In genomic region chr4:136960068-136960467, GRCm38 (mm10) we compare ENCODE assay signal across 25 mouse cellular contexts. TPM values are rescaled to one million over a fixed set of nuclear protein-coding genes. Genes with fewer than 3 reads are reported as not detected.
"Had no signal": no experiment of that assay in that cellular context is flagged by ENCODE, and none has a peak within 500 bp of the region (broad histone marks: within the 10 kb centered on the region; RNA-seq: fewer than 3 reads in every experiment).

No protein-coding gene starts in this region.

- H3K4me3 ChIP-seq: heart, embryonic 10.5 days; heart, embryonic 12.5 days; hindbrain, embryonic 12.5 days; intestine, embryonic 15.5 days; layer of hippocampus, adult 2 months; left cerebral cortex, adult 2 months; limb, embryonic 10.5 days; limb, embryonic 12.5 days; liver, embryonic 13.5 days; liver, embryonic 15.5 days had no signal

- H3K9me3 ChIP-seq: heart, embryonic 10.5 days; heart, embryonic 12.5 days; hindbrain, embryonic 10.5 days; hindbrain, embryonic 12.5 days; intestine, embryonic 15.5 days; limb, embryonic 10.5 days; limb, embryonic 12.5 days; liver, embryonic 13.5 days; liver, embryonic 15.5 days had no signal

- H3K9ac ChIP-seq: heart, embryonic 12.5 days; hindbrain, embryonic 12.5 days; hindbrain, embryonic 14.5 days; intestine, embryonic 15.5 days; limb, embryonic 12.5 days; liver, embryonic 13.5 days; liver, embryonic 15.5 days; liver, postnatal 0 days had no signal

- DNase-seq: gastrocnemius, postnatal 14 days; heart, adult 18-20 months; heart, postnatal 10 days; heart, postnatal 4 days; kidney, adult 18-20 months; kidney, adult 8-10 months; liver; liver, embryonic 13.5 days; liver, postnatal 0 days had no signal

- H3K36me3 ChIP-seq: heart, embryonic 10.5 days; heart, embryonic 12.5 days; hindbrain, embryonic 10.5 days; hindbrain, embryonic 12.5 days; intestine, embryonic 15.5 days; limb, embryonic 10.5 days; limb, embryonic 12.5 days; liver, embryonic 13.5 days; liver, embryonic 15.5 days had no signal

- H3K4me1 ChIP-seq: liver, embryonic 15.5 days had no signal

- H3K27ac ChIP-seq: heart, embryonic 10.5 days; hindbrain, embryonic 10.5 days; hindbrain, embryonic 12.5 days; hindbrain, embryonic 14.5 days; intestine, embryonic 15.5 days; layer of hippocampus, adult 2 months; left cerebral cortex, adult 2 months; limb, embryonic 12.5 days; liver, embryonic 13.5 days; liver, embryonic 15.5 days had no signal

- H3K4me2 ChIP-seq: heart, embryonic 12.5 days; hindbrain, embryonic 12.5 days; hindbrain, embryonic 14.5 days; intestine, embryonic 15.5 days; limb, embryonic 12.5 days; liver, embryonic 11.5 days; liver, embryonic 13.5 days; liver, embryonic 15.5 days had no signal

RNA-seq across cellular contexts. Expression of gene Epha8, which starts 3.5 kb away (rescaled TPM):
- total RNA-seq: gastrocnemius, postnatal 14 days; granulocyte monocyte progenitor cell, adult 5-6 weeks; heart, postnatal 10 days; heart, postnatal 25 days; heart, postnatal 4 days had no signal
- polyA plus RNA-seq: heart, embryonic 14.5 days; heart, embryonic 16.5 days had no signal
